Mouse (Mus musculus): Measurements from ENCODE around the gene Fut2.

DNA sequence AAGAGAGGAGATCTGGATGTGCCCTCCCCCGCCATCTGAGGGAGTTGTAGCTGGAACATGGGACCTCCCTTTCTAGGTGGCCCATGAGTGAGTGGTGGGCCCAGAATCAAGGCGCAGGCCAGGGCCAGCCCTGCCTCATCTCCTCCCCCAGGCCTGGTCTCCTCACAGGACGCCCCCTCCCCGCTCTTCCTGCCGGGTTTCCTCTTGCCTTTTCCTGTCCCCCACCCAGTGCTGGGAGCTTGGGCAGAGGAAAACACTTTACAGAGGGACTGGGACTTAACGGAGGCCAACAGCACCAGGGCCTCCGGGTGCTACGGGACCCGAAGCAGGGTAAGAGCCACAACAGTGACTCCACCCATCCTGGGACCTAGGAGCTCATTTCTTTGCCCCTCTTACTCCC, 38.9 kb downstream of the Fut2 start, which contains the start of gene Rasip1:
- TF ChIP-seq CTCF (IDR thresholded peaks at IDR 0.05; ENCODE audit: low read depth) (no peak), EP300 (IDR thresholded peaks at IDR 0.05; ENCODE audit: low read depth) (no peak)

All from liver, postnatal 0 days (tissue).